Comparison of ENCODE assay signal across 8 mouse cellular contexts in the genomic region with DNA sequence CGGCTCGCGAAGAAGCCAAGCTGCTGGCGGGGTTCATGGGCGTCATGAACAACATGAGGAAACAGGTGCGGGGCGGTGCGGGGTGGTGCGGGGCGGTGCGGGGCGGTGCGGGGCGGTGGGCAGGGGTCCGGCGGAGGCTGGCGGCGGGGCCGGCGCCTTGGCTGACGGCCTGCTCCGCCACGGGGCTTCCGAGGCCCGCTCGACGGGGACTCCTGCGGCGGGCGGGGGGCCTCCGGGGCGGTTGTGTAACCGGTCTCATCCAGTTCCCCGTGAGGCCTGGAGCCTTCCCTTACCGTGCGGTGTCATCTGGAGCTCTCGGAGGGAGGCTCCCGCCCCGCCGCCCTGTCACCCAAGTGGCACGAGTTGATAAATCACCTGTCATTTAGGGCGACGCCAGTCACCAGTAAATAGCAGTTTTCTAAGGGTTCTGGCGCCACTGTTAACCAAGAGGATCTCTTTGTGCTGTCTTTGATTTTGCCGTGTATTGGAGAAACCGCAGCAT. TPM values are rescaled to one million over a fixed set of nuclear protein-coding genes. Genes with fewer than 3 reads are reported as not detected.
DNase-seq lines count a peak whose midpoint lies in the region; ATAC-seq lines count a peak whose summit lies in the region.

No protein-coding gene starts in this region.

- peak overlapping the region; percentile 91 to 96 for H3K27ac ChIP-seq in heart, embryonic 14.5 days (replicated peaks in 1 of 2; ENCODE audit: control insufficient read depth in 1 of 2, insufficient read depth in 1 of 2, low read depth in 2 of 2, low read length in 2 of 2)
- peak overlapping the region; percentile 99 for H3K27ac ChIP-seq in liver, embryonic 12.5 days

- H3K9ac ChIP-seq in heart, embryonic 14.5 days (ENCODE audit: low read length), result peak overlapping the region; percentile 88
- H3K9ac ChIP-seq in liver, embryonic 12.5 days, result peak overlapping the region; percentile 99

- H3K36me3 ChIP-seq in heart, embryonic 14.5 days (ENCODE audit: control insufficient read depth, insufficient read depth, low read length), result no peaks in the 10 kb centered on the region
- 0 out of 2 replicates have a peak, but pooled peaks cover 7% of the 10 kb centered on the region for H3K36me3 ChIP-seq in liver, embryonic 12.5 days
- no peaks in the 10 kb centered on the region for H3K36me3 ChIP-seq in splenic B cell, adult 2 months (ENCODE audit: control insufficient read depth, insufficient read depth, low read length, poor library complexity, severe bottlenecking)

- H3K4me1 ChIP-seq in heart, embryonic 14.5 days (ENCODE audit: control insufficient read depth in 2 of 2, insufficient read depth in 2 of 2, low read length in 2 of 2), result no peaks in the 10 kb centered on the region; a peak in 1 of 4 replicates
- peaks cover 26% of the 10 kb centered on the region for H3K4me1 ChIP-seq in liver, embryonic 12.5 days

- WGBS in heart, embryonic 14.5 days, result under 1% methylated on average over 34 of the region's 46 CpGs
- under 1% methylated on average over 40 of the region's 46 CpGs for WGBS in liver, embryonic 12.5 days (ENCODE audit: insufficient replicate concordance)

- H3K4me2 ChIP-seq in heart, embryonic 14.5 days (ENCODE audit: low read length), result peak overlapping the region; percentile 82
- peak overlapping the region; percentile 84 for H3K4me2 ChIP-seq in liver, embryonic 12.5 days

- peak; percentile 95 for ATAC-seq in erythroblast, adult 5-6 weeks (replicated peaks; ENCODE audit: low FRiP score, poor library complexity, severe bottlenecking)
- peak; percentile 81 for ATAC-seq in heart, embryonic 14.5 days (ENCODE audit: insufficient number of reproducible peaks, insufficient read depth, low FRiP score, low read depth)
- ATAC-seq in liver, embryonic 12.5 days, result peak; percentile 98

- DNase-seq in CD4-positive, CD25-positive, alpha-beta regulatory T cell, adult 2 months (ENCODE audit: low read depth, low spot score), result peak; percentile 69
- DNase-seq in brain, adult 2 months (ENCODE audit: low read depth, low spot score), result peak; percentile 72
- peak; percentile 78 for DNase-seq in kidney, postnatal 10 days
- DNase-seq in natural killer cell, adult 2 months (ENCODE audit: low spot score in 2 of 2), result peak; percentile 26 to 53
- peak; percentile 63 for DNase-seq in splenic B cell, adult 2 months (ENCODE audit: low read depth, low spot score)

- H3K4me3 ChIP-seq in heart, embryonic 14.5 days (ENCODE audit: control insufficient read depth in 1 of 2, insufficient read depth in 1 of 2, low read depth in 1 of 2, low read length in 2 of 2), result peak overlapping the region; percentile 89 to 97
- peak overlapping the region; percentile 90 for H3K4me3 ChIP-seq in liver, embryonic 12.5 days

- H3K9me3 ChIP-seq in heart, embryonic 14.5 days (ENCODE audit: control insufficient read depth, low read length), result no peaks in the 10 kb centered on the region
- no peaks in the 10 kb centered on the region for H3K9me3 ChIP-seq in liver, embryonic 12.5 days (replicated peaks)

- H3K27me3 ChIP-seq in heart, embryonic 14.5 days (ENCODE audit: control insufficient read depth, insufficient read depth, low read length), result no peaks in the 10 kb centered on the region
- H3K27me3 ChIP-seq in liver, embryonic 12.5 days (replicated peaks), result no peaks in the 10 kb centered on the region; the same call in none of the 2 replicates
- H3K27me3 ChIP-seq in splenic B cell, adult 2 months (ENCODE audit: control insufficient read depth, insufficient read depth, low read length, poor library complexity, severe bottlenecking), result no peaks in the 10 kb centered on the region

RNA-seq across cellular contexts. Expression of gene Klhl7, which starts 0.5 kb away (rescaled TPM):
- 129 and 174 TPM in 2 replicates for total RNA-seq in erythroblast, adult 5-6 weeks (2015; ENCODE audit: low replicate concordance)
- total RNA-seq in erythroblast, adult 5-6 weeks (2017; ENCODE audit: low replicate concordance), result 149 and 157 TPM in 2 replicates
- polyA plus RNA-seq in heart, embryonic 14.5 days (2014; fragmentation: Nextera tagmentation; extraction: Ambion mirVana), result 45.7 and 51.0 TPM in 2 replicates
- polyA plus RNA-seq in liver, embryonic 12.5 days (2016; fragmentation: Nextera tagmentation; extraction: Ambion mirVana), result 25.7 and 27.9 TPM in 2 replicates

Comparison
In these comparisons a context has a peak if more than half of its experiments do, and no peak if none do; other contexts are left out.
1. Peak in every context shown above with its lines: DNase-seq, ATAC-seq, H3K4me3 ChIP-seq and H3K27ac ChIP-seq.